Mouse (Mus musculus) frontal cortex, postnatal 14 days (tissue): ENCODE measurements at regions not wholly inside any gene's neighbourhood (a gene's known extent, or its start where the extent isn't known, plus 50 kb on each side); places are given as distances from the start of the nearest gene placed in this dataset.

Experiments
- DNase-seq, 2 experiments: peaks; one replicate each; pipeline ENCODE4 v3.0.0; 2022; ENCODE audit warnings: low spot score in 2 of 2

DNA sequence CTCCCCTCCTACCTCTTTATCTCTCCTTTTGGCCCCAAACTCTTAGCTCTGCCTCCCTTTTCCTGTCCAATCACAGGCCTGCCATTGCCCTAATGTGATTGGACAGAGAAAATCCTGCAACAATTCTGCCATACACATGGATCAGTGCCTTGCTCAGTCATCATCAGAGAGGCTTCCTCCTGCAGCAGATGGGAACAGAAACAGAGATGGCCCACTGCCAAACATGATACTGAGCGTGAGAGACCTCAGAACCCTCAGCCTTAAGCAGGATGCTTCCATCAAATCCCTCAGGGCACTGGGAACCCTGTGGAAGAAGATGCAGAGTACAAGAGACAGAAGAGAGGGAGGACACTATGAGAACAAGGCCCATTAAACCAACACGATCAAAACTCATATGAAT lies 62.8 kb upstream of the Cacna2d3 start:
- DNase-seq: no peak

DNA sequence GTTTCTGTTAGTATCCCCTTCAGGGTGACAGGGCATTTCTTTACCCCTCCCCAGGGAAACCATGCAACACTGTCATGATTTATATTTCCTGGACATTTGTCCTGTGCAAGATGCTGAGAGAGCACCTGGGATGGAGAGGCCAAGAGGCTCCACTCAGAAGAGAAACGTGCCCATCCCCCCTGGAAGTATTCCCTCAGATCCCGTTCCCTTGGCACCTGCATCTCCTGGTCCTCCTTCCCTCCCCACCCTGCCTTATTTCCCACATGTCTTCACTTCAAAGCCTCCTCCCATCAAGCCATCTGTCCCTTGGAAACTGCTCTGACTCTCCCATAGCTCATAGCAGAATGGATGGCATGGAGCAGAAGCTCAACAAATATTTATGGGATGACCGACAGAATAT lies 64.8 kb upstream of the Cacna2d3 start:
- no peak for DNase-seq

DNA sequence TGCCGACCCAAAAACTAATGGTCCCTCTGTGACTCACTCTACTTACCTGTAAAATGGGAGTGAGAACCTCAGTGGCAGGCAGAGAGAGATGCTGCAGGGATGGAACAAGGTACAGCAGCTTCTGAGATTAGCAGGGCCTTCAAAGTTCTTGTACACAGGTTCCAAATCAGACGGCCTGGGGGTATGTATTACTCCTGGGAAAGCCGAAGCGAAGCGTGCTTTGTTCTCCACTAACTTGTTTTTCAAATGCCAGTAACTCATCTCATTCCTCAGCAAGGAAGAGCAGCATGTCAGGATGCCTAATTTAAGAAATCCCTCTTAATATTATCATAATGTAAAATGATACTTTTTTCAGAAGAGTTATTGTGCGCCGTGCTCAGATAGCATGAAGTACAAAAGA lies 66.1 kb upstream of the Cacna2d3 start:
- DNase-seq: no peak

DNA sequence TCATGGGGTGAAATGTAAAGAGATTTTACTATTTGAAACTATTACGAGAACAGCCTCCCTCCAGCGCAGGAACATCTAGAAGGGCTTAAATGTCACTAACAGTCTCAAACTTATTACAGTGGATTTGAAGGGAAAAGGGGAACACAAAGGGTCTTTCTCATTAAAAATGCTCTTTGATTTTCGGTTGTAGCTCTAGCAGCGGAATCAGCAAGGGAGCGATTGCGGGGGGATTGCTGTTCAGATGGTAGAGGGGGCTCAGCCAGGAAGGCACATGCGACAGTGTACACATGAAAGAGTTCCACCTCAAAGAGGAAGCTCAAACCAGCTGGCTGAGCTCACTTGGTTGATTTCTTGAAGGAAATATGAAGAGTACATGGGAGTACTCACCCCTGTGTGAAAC lies 66.7 kb upstream of the Cacna2d3 start:
- DNase-seq: no peak

DNA sequence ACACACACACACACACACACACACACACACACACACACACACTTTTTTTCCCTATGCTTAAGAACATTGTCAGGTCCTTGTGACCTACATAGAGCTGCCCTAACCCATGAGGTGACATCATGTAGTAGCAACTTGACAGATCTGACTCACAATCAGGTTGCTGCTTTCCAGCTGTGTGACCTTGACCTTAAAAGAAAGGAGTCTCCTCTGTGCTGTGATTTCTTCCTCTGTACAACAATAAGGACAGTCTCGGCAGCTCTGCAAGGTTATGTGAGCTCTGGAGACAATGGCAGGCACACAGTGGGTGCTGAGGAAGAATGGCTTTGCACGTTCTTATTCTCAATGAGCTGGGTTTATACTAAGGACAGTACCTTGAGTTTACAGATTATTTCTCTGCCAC lies 73.7 kb upstream of the Cacna2d3 start:
- DNase-seq: no peak

DNA sequence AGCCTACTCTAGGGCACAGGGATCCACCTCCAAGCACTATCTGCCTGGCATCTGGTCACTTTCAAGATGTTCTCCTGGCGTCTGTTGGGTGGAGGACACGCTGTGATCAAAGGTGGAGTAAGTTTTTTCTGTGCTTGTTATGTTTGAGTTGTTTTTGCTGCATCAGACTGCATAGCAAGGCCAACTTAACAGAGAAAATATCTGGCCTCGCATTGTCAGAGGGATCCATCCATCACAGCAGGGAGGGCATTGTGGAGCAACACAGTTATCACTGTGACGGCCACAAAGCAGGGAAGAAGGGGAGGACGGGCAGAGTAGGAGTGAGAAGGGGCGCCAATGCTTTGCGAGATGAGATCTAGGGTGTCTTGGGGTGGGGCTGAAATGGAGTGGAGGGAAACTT lies 74.7 kb upstream of the Cacna2d3 start:
- DNase-seq: no peak

DNA sequence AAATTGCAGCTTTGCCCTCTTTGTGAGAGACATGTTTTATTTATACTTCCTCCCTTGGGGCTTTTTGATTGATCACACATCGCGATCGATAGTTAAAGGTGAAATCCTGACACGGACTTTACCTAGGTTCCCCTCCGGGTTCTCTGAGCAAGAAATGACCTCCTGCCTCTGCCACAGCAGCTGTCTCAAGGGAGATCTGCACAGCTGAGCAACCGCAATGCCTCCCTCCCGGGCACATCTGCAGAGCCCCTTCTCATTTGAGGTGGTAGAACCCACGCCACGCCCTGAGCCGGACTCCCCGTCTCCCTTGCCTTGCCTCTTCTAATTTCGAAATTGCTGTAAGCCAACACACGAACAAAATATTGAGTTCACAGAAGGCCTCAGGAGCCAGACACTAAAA lies 78.2 kb upstream of the Cacna2d3 start:
- no peak for DNase-seq

DNA sequence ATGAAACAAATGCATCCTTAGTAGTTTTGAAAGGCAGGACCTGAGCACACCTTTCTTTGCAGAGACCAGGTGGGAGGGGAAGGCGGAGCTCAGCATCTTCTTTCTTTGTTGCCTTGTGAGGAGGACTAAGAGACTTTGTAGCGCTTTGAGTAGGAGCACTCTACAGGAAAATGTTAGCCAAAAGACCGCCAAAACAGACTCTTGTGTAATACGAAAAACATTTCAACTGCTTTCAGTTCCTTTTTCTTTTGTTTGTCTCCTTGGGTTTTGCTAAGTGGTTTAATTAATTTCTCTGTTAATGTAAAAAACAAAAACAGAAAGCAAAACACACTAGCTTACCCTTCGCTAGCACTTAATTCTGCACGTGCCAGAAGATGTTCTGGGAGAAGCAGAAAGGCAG lies 83.6 kb upstream of the Cacna2d3 start:
- no peak for DNase-seq

DNA sequence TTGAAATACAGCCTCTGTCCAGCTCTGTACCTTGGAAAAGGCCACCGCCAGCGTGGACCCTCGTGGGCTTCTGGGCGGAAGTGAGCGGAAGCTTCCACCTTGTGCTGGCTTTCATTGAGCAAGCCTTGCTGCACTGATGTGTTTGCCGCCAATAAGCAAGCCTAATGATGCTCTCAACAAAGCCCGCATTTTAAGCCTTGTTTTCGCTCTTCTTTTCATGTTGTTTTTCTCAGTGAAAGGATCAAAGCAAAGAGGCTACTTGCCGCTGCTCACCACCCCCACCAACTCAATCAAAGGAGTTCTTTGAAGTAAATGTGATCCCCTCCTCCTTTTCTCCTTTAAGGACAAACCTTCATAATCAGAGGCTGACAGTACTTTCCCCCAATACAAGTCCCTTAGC lies 86.2 kb upstream of the Cacna2d3 start:
- no peak for DNase-seq

DNA sequence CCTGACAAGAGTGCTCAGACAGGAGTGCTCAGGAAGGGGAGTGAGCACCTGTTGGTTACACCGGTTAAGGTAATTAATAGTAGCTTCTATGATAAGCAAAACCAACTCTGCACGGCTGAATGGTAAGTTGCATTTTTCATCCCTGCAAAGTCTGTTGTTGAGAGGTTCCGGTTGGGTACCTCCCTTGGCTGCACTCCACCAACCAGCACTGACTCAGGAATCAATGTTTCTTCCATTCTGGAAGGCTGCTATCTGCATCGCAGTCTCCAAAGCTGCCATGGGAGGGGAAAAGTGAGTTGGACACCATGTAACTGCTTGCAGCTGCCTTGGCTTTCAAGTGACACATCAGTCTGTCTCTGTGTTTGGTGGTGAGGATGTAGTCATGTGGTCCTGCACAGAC lies 93.0 kb upstream of the Cacna2d3 start:
- DNase-seq: no peak

DNA sequence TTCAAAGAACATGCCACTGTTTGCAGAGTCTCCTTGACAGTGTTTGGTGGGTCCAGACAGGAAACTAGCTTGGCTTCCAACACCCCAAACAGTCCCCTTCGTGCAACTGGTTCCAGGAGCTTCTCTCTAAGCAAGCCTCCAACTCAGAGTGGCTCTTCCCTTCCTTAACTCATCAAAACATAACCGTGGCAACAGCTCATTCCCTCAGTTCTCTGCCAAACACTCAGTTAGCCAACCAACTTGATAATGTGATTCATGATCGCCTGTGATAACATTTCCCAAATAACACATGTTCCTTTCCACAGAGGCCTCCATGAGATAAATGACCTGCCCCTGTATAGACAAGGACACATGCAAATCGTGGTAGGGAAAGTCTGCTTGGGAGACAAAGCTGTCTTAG lies 95.9 kb upstream of the Cacna2d3 start:
- DNase-seq: no peak

DNA sequence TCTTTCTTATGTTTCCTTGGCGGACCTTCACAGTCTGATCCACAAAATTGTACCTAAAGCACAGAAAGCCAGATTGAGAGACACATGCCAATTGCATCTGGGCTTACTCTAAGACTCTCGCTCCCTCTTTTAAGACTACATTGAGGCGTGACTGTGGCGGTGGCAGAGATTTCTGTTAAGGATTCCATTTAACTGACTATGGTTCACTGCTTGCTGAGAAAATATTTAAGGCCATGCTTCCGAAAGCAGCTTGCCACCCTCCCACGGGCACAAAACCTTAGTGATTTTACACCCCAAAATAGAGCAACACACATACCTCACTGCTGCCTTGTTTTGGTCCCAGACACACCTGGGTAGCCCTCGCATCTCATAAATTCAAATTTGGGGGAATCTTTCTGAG lies 96.6 kb upstream of the Cacna2d3 start:
- DNase-seq: no peak

DNA sequence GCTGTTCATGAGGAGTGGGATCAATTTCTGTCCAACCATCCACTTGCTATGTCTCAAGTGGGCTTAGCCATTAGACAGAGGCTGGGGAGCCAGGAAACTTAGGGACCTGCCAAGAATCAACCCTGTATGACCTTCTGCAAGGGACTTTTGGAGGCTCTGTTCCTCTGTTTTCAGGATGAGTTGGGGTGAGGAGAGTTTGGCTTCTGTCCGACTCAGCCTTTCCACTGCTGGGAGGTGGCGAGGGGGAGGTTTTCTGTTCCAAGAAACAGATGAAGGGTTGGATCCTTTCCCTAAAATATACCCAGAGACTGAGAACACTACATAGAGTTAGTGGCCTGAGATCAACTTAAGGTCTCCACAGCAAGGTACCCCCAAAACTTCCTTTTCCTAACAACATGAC lies 97.1 kb upstream of the Cacna2d3 start:
- no peak for DNase-seq

DNA sequence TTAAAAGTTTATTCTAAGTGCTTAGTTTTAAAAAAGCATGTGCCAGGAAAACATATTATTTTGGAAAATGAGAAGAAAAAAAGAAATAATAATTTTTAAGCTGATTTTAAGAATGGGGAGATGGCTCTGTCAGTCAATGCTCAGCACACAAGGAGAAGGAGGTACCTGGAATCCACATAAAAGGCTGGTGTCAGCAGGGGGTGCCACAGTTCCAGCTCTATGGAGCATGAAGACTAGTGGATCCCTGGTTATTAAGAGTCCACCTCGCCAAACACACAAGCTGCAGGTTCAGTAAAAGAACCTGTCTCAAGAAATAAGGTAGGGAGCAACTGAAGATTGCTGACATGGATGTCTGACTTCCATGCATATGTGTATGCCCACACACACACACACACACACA lies 115.4 kb upstream of the Cacna2d3 start:
- no peak for DNase-seq

DNA sequence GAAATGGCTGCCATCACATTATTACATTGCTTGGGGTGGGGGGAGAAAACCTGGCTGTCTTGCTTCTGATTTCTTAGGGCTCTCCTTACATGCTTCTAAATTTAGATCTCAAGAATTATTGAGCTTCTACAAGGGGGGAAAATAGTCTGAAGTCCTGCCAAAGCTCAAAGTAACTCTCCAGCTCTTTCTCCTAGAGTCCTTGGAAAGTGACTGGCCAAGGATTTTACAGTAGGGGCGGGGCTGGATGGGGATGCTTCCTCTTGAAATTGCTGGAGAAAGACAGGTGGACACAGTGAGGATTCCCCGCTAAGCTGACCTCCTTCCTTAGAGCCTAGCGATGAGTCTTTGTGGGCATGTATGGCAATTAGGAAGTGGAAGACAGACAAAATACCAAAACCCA lies 117.9 kb upstream of the Cacna2d3 start:
- no peak for DNase-seq

DNA sequence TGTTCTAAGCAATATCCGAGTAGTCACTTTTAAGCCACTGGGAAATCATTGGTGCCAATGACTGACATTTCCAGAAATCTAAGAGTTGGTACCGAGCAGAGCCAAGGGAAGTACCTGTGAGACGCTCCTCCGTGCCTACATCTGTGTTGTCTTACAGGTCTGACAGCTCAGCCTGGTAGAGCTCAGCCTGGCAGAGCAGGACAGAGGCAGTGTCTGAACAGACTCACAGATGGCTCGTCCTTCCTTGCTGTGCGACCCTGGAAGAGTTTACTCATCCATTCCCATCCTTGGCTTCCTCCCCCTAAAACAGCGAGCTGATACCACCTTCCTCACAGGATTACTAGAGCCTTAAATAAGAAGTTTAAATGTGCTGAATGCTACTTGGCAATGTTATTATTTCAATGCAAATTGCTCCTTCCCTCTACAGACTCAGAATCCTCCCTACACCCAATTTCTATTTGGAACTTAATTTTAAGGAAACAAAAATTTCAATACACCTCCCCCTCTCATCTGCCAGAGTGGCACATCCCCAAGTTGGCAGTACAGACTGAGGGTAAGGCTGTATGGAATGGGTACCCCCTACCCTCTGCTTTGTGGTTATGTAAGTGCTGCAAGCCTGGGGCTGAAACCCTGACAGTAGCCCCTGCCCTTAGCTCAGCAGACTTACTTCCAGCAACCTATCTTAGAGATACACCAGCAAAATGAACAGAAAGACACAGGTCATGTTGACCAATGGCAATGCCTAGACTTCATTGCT lies 119.9 kb upstream of the Cacna2d3 start:
- DNase-seq: no peak

DNA sequence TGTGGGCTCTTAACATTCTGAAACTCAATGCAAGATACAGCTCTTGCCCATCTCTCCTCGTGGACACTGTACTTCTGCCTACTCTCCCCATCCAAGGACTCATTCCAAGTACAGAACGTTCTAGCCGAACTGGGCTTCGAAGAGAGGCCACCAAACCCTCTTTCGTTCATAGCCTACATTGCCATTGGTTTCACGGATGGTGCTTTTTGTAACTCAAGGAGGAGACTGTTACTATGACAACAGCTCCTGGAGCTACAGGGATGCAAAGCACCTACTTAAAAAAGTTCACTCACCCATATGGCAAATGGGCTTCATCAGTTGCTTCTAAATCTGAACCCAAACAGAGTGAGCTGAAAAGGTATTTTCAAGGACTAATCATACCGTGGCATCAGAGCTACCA lies 120.4 kb upstream of the Selenok start:
- DNase-seq: no peak

DNA sequence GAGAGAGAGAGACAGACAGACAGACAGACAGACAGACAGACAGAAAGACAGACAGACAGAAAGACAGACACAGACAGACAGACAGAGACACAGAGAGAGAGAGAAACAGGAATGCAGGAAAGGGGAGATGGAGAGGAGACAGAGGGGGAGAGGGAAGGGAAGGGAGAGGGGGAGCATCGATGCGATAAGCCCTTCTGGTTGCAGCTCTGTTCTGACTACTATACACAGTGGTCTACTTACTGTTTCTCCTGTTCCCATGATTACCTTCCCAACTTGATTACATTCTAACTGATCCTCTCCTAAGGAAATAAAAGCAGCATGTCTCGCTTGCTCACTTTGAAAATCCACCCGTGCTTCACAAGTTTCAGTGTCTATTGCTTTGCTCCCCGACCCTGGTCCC lies 116.8 kb upstream of the Selenok start:
- no peak for DNase-seq

DNA sequence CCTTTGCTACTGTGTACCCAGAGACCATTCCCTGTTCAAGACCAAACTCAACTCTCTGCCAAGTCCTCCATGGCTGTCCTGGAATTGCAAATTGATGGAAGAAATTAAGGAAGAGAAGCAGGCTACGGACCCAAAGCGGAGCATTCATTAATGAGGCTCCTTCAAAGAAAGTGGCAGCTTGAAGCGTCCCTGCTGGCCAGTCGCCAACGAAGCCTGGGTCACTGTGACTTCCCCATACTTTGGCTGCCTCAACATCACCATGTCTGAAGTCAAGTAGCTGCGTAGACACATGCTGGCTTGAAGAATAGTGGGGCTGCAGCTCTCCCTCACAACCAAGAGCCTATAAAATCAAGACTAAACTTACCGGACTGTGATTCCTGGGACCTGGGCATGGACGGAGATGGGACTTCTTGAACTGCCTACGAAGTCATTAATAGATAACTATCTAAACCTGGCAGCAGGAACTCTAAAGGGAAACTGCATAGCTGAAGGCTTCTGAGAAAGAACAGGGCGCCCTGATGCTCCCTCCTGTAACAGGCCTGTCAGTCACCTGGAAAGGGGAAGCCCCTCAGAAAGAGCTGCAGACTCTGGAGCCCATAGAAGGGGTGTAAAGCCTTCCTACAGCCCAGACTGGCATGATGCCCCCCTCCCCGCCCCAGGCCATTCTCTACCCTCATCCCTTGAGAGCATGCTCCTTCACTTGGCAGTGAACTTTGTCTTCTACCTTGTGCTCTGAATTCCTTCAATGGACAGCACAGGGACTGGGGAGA lies 116.0 kb upstream of the Selenok start:
- DNase-seq: no peak

DNA sequence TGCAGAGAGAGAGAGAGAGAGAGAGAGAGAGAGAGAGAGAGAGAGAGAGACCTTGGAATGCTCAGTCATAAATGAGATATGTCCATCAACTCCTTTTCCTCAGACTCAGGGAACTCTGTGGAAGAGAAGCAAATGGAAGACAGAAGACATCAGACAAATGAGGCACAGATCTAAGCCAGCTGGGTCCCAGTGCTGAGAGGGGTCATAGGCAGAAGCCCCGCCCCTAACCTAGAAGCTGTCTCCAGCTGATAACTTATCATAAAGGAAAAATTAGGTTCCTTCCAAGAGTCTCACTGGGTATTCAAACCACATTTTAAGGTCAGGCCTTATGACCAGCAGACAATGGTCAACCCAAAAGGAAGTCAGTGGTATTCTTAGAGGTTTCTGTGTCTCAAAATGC lies 106.1 kb upstream of the Selenok start:
- DNase-seq: no peak

DNA sequence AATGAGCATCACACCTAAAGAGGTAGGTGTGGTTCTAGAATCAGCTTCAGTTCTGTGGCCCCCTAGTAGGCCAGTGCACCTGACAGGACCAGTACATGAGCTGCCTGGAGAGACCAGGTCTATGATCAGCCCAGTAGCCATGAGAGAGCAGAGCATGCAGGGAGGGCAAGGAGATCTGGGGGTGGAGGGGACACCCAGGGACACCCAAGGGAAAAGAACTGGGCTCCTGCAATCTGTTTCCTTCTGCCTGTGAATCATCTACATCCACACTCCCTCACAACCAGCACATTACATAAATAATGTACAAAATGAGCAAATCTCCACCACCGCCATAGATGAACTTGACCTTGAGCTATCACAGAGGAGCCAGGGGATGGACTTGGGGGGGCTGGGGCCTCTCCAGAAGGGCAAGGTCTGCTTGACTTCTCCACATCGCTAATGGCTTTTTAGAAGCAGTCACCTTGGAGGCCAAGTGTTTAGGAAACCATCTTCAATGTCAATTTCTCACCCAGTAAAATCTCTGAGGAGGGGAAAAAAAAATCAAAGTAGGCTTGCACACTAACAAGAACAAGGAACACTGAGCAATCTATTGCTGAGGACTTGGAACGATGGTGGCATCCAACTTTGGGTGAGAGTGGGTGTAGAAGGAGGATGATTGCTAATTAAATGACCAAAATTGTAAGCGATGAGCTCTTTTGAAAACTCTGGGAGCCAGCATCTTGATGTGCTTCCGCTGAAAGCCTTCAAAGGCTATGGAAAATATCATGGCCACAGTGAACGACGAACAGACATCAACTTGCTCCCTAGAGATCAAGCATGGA lies 101.4 kb upstream of the Selenok start:
- DNase-seq: no peak

DNA sequence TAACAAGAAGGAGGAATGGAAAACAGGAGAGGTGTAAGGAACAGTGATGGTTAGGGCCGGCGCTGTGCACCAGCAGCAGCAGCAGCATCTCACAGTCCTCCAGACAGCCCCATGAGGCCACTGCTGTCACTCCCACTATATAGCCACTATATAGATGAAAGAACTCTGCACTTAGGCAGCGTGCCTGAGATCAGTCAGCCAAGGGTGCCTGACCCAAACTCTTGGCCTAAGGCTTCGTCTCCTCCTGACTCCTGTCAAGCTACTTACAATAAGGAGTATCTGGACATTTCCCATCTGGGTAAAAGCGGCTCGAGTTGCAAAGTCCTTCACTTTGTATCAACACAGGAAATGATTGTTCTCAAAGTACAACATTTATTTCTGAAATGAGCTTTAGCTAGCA lies 100.8 kb upstream of the Selenok start:
- no peak for DNase-seq

DNA sequence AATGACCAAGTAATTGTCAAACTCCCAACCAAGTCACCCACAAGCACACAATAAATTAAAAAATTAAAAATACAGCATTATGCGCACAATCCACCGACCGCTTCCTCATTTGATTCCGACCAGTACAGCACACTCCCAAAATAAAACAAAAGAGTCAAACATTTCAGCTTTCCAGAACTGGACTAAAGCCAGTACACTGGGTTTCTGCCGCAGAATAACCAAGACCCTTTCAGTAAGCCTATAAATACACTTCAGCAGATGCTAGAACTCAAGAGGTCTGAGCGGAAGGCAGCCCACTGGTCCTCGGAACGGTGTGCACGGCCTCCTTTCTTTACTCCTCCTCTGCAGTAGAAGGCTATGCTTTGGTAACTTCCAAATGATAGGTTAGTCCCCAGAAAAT lies 98.2 kb upstream of the Selenok start:
- DNase-seq: no peak
